Mouse (Mus musculus) left cerebral cortex, postnatal 4 days (tissue): ENCODE data around the gene Dock3. TPM values are rescaled to one million over a fixed set of nuclear protein-coding genes. Genes with fewer than 3 reads are reported as not detected.
A peak's percentile ranks its signal among the peaks of the same experiment; 100 is the strongest.
"Not testable (repeated sequence)": the region's sequence is repeated elsewhere in the genome, so short reads cannot be mapped to it uniquely, and the experiment has no call there.

Source experiments
- DNase-seq: peaks from one replicate; pipeline ENCODE4 v3.0.0-alpha.2; 2022
- intact Hi-C: fragments of 180-260 bp; cut with DNase I; formaldehyde crosslinking; loops from one replicate; pipeline ENCODE4 v1.15.1; 2025
- total RNA-seq, 2 experiments: library from RNA; stranded (reverse); gene quantifications; 2 replicates each; pipeline ENCODE4 v1.2.3; 2021

Gene Dock3
- total RNA-seq, 2 experiments from 2014 or later: 159 to 181 TPM

- DNase-seq: peak; percentile 14
Measured at GRCm38 (mm10) chr9:107089451-107089850, 142.3 kb downstream of the Dock3 start.

DNA sequence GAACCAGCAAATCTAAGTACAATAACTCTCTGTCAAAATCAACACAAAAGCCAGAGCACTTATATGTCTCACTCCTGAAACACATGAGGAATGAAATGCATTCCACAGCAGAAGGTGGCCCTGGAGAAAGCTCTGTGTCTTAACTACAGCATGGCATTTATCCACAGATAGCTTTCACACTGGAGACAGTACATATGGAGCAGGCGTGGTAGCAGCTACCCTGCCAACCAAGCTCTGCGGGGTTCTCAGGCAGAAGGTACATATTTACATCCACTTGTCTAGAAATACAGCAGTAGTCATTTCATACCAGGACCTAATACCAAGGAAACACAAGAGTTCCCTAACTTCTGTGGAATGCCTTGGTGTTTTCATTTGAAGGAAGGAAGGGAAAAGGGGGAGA is 144.2 kb downstream of the Dock3 start:
- peak; percentile 10 for DNase-seq
- intact Hi-C loops: no loop called here

More at GRCm38 (mm10) chr9:107089451-107089850, 142.3 kb downstream of the Dock3 start:
- intact Hi-C loops: not testable (repeated sequence)

GRCm38 (mm10) chr9:107037947-107038346 is 193.8 kb downstream of the Dock3 start:
- intact Hi-C loops: no loop called here
- no peak for DNase-seq

- DNase-seq: peak; percentile 49
Measured at GRCm38 (mm10) chr9:107027586-107027985, 204.1 kb downstream of the Dock3 start.

DNA sequence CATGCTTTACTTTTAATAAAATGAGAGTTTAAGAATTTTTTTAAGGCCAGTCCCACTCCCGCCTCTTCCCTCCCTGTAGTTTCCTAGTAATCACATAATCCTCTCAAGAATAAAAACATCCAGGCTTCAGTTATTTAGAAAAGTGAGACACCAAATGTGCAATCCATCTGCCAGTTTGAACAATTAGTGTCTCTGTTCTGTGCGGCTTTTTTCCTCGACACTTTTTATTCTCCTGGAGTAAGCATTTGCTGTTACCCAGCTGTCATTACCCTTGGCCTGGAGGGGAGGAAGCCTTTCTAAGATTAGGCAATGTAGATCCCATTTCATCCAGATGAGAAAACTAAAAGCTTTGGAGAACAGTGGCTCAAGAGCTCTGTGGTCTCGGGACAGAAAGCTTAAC is 221.9 kb downstream of the Dock3 start:
- no peak for DNase-seq
- intact Hi-C loops: no loop called here

More at GRCm38 (mm10) chr9:107027586-107027985, 204.1 kb downstream of the Dock3 start:
- intact Hi-C loops: no loop called here

GRCm38 (mm10) chr9:107003187-107003586 is 228.5 kb downstream of the Dock3 start:
- no peak for DNase-seq
- intact Hi-C loops: no loop called here

DNA sequence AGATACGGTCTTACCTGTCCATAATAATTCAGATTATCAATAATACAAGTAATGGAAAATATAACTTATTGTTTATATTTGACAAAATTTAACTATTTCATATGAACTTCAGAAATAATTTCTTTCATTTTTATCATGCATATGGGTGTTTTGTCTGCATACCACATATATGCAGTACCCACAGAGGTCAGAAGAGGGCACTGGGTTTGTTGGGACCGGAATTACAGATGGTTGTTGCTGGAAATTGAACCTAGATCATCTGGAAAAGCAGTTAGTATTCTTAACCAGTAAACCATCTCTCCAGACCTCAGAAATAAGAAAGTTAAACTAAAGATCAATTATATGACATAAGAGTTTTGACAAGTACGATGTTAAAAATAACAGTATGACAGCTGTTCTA is 261.0 kb downstream of the Dock3 start:
- intact Hi-C loops: no loop called here
- peak; percentile 32 for DNase-seq

DNA sequence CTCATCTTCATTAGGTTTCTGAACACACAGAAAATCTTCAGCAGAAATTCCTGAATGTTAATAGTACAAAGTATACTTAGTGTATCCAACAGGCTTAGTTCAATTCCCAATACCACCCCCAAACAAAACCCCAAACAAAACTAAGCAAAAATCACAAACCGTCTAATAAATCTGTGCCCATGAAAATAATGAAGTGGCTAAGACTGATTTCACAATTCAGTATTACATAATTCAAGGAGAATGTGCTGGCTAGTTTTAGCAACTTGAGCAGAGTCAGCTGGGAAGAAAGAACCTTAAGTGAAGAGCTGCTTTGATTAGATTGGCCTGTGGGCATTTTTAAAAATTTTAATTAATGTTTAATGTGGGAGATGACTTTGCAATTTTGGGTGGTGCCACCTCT is 273.3 kb downstream of the Dock3 start:
- intact Hi-C loops: no loop called here
- DNase-seq: no peak

- intact Hi-C loops: no loop called here
- no peak for DNase-seq
Measured at GRCm38 (mm10) chr9:106955486-106955885, 276.2 kb downstream of the Dock3 start.

DNA sequence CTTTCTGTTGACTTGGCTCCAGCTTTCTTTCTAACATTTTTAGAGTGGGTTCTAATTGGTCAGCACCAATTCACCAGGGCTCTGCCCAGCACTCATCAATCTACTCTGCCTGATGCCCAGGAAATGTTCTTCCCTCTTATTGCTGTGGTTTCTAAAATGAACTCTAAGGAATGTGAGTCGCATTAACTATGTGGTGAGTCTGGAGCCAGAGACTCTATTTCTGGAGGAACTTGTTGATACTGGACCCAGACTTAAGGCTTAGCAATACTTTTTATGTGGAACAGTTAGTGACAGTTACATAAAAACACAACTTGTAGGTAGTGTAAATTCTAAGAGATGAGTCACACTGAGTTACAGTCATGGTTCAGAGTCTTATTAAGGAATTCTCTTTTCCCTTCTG is 296.7 kb downstream of the Dock3 start:
- DNase-seq: no peak
- intact Hi-C loops: no loop called here

DNA sequence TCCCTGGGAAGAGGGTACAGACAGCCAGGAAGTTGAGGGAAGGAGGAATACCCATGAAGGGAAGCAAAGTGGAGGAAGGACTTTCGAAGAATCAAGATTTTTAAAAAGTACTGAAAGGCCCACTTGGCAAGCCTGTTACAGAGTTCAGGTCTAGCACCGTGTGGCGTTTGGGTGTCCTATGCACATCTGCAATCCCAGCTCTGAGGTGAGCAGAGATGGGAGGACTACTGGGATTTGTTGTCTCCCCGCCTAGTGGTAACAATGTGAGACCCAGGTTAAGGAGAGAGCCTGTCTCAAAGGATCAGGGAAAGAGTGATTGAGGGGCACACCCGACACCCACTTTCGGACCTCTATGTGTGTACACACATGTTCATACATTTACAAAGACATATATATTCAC is 316.8 kb downstream of the Dock3 start:
- DNase-seq: no peak
- intact Hi-C loops: no loop called here

DNA sequence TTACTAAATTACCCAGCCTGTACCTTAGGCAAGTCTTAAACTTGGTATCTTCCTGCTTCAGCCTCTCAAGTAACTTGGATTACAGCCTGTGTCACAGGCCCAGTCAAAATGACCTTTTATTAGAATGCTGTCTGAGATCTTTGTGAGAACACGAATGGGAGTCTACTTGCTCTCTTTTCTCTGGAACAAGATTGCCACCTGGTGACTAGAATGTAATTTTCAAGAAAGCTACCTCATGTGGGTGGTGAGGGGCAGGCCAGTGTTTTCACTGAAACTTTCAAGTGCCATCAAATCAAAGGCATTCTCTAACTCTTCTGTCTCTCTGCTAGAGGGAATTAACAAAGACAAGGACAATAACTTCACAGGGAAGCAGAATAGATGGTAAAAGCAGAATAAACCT is 317.9 kb downstream of the Dock3 start:
- intact Hi-C loops: no loop called here
- DNase-seq: no peak

DNA sequence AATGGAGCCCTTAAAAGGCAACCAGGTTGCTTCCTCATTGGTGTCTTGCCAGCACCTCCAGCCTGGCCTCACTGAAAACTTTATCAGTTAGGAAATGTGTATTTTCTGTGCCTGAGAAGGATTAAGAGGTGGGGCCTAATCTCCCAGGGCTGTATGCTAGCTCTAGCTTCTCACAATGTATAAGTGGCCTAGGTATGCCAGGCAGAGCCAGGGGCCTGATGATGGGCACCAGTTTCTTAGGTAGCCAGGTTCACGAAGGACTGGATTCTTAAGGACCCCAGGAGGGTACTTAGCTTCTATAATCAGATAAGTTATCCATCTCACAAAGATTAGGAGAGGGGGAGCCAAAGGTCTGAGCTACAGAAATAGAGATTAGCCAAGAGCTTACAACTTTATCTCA is 320.1 kb downstream of the Dock3 start:
- DNase-seq: no peak
- intact Hi-C loops: no loop called here

GRCm38 (mm10) chr9:106908715-106909114 is 323.0 kb downstream of the Dock3 start:
- no peak for DNase-seq
- intact Hi-C loops: no loop called here

DNA sequence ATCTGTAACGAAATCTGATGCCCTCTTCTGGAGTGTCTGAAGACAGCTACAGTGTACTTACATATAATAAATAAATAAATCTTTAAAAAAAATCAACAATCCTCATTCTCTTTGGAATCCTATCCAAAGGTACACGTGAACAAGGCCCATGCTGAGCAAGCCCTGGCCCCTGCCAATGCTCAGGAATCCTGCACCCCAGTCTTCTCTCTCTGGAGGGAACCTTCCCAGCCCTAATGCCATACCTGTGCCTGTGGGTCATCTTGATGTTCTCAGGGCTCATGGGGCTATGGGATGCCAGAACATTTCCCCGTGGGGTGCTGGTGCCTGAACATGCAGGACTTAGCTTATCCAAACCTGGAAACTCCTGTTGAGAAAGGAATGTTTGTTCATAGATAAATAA is 323.5 kb downstream of the Dock3 start:
- no peak for DNase-seq
- intact Hi-C loops: no loop called here

- intact Hi-C loops: no loop called here
- no peak for DNase-seq
Measured at GRCm38 (mm10) chr9:106906597-106906996, 325.1 kb downstream of the Dock3 start.

GRCm38 (mm10) chr9:106903791-106904134 is 327.9 kb downstream of the Dock3 start:
- intact Hi-C loops: loop anchor here (5.0 kb wide), 2 partner anchors 374 to 389 kb away; no protein-coding TSS in a partner anchor
- no peak for DNase-seq

DNA sequence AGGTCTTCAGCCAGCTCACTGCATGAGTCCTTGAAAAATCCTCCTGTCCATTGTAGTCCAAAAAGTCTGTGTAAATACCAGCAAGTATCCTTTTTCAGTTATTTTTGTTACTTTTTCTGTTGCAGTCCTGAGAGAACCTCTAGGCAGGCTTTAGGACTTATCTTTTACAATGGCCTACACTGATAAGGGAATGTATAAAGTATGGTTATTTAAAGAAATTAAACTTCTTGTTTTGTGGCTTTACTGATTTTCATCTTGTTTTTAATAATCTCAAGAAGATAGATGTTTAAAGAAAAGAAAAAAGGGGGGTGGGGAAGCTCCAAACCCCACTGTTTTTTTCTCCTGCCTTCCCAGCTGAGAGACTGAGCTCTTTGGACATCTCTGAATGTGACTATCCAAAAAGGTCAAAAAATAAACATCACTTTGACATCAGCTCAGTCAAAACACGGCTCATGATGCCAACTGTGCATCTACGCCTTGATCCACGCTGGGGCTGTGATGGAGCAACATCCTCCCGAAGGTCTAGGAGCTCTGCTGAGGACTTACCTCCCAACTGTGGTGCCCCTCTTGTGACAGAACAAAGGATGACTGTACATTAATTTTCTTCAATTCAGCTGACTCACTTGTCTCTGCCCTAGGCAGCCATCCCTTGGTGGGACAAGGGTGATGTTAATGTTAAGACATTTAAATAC is 328.5 kb downstream of the Dock3 start:
- DNase-seq: no peak
- intact Hi-C loops: loop anchor here (5.0 kb wide), 2 partner anchors 374 to 389 kb away; no protein-coding TSS in a partner anchor

DNA sequence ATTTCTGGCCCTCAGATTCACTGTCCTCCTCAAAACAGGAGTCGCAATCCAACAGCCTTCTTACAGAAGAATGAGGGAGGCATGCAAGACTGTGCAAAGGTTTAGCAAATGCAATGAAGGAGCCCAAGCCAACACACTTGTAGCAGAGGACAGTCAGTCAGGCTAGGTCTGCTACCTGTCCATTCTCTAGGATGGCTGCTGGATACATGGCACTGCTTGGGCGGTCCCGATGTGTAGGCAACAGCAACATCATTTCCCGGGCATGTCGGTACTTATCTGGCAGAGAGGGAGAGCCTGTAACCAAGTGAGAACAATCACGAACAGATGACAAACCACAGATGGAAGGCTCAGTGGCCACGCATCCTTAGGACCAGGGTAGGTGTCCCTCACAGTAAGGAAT is 330.1 kb downstream of the Dock3 start:
- intact Hi-C loops: loop anchor here (5.0 kb wide), 2 partner anchors 376 to 391 kb away; no protein-coding TSS in a partner anchor
- DNase-seq: no peak

DNA sequence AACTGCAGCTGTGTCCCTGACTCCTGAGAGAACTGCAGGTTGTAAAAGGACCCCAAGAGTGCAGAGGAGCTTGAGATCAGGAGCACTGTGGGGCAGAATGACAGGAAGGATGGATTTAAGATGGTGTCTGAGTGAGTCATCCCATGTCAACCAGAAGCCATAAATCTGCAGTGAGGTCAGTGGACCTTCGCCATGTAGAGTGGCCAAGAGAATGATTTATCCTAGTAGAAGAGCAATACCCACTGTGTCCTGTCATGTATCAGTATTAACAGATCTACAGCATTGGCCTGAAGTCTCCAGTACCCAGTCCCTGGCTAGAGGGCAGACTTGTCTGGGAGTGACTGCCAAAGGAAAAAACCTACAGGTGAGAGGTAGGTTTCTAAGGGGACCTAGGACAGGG is 332.8 kb downstream of the Dock3 start:
- intact Hi-C loops: no loop called here
- DNase-seq: no peak

DNA sequence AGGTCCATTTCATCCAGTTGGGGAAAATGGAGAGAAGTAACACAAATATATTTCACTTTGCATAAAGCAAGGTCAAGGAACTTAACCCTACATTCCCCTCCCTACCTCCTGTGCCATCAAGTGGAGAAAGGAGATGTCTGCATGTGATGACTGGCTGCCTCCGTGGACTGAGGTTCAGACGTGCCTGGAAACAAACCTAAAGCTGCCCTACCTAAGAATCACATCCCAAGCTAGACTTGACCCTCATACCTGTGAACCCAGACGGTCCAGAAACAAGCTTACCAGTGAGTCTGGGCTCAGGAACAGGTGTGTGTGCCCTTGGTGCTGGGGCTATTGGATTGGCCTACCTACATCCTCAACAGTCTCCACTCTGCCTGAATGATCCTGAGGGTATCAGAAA is 338.4 kb downstream of the Dock3 start:
- intact Hi-C loops: no loop called here
- no peak for DNase-seq

- intact Hi-C loops: no loop called here
- no peak for DNase-seq
Measured at GRCm38 (mm10) chr9:106892552-106892875, 339.2 kb downstream of the Dock3 start.
